8 mouse cellular contexts compared by ENCODE assay signal in genomic region chrX:74270062-74270901, GRCm38 (mm10). TPM values are rescaled to one million over a fixed set of nuclear protein-coding genes. Genes with fewer than 3 reads are reported as not detected.
DNase-seq lines count a peak whose midpoint lies in the region; ATAC-seq and TF ChIP-seq lines count a peak whose summit lies in the region.

TSS of gene Rpl10 (plus strand) at chrX:74270812.

- peaks cover 9% of the 10 kb centered on the region for H3K4me1 ChIP-seq in bone marrow macrophage, adult 2 months (ENCODE audit: control insufficient read depth, insufficient read depth, low read length)
- 0 out of 2 replicates have a peak, but pooled peaks cover 2% of the 10 kb centered on the region for H3K4me1 ChIP-seq in embryonic fibroblast, embryonic 13.5 days (ENCODE audit: control insufficient read depth, insufficient read depth, low read length)
- no peaks in the 10 kb centered on the region for H3K4me1 ChIP-seq in kidney, embryonic 14.5 days (ENCODE audit: control insufficient read depth, insufficient read depth, low read length)
- peaks cover 7% of the 10 kb centered on the region; the same call in 1 of the 2 replicates for H3K4me1 ChIP-seq in limb, embryonic 15.5 days

- peak; percentile 99 for DNase-seq in 416B (ENCODE audit: low read depth)
- peak; percentile 93 to 95 for DNase-seq in heart, adult 9 months (ENCODE audit: low spot score in 2 of 2)
- peak; percentile 85 to 87 for DNase-seq in monocyte, adult 2 months (ENCODE audit: low read depth in 1 of 2, low spot score in 2 of 2)
- peak; percentile 91 to 92 for DNase-seq in spleen, postnatal 36 days (ENCODE audit: low spot score in 2 of 2)

- peak within 1 kb of the TSS; percentile 81 for H3K9ac ChIP-seq in kidney, embryonic 14.5 days (ENCODE audit: low read depth, low read length)
- peak within 1 kb of the TSS; percentile 67 for H3K9ac ChIP-seq in limb, embryonic 15.5 days

- H3K4me3 ChIP-seq in bone marrow macrophage, adult 2 months (ENCODE audit: insufficient read depth, low read length): peak within 1 kb of the TSS; percentile 90
- H3K4me3 ChIP-seq in embryonic fibroblast, embryonic 13.5 days (ENCODE audit: insufficient read depth, low read length): peak within 1 kb of the TSS; percentile 66
- H3K4me3 ChIP-seq in kidney, embryonic 14.5 days (ENCODE audit: low read length): peak within 1 kb of the TSS; percentile 62
- H3K4me3 ChIP-seq in limb, embryonic 15.5 days: peak within 1 kb of the TSS; percentile 52

- ATAC-seq in kidney, embryonic 14.5 days (ENCODE audit: low FRiP score, low TSS enrichment): peak; percentile 92
- peak; percentile 93 for ATAC-seq in limb, embryonic 15.5 days (ENCODE audit: insufficient number of reproducible peaks, low FRiP score, low TSS enrichment, low read depth)

- TF ChIP-seq POLR2A in bone marrow macrophage, adult 2 months (IDR thresholded peaks at IDR 0.05; ENCODE audit: borderline replicate concordance, low read depth, low read length): no peak
- peak; percentile 96 for TF ChIP-seq POLR2A in embryonic fibroblast, embryonic 13.5 days (IDR thresholded peaks at IDR 0.05; ENCODE audit: low read depth, low read length)

- peaks cover 9% of the 10 kb centered on the region; the same call in 1 of the 2 replicates for H3K36me3 ChIP-seq in kidney, embryonic 14.5 days (ENCODE audit: control insufficient read depth, insufficient read depth, low read length)
- H3K36me3 ChIP-seq in limb, embryonic 15.5 days: no peaks in the 10 kb centered on the region

- no peak for TF ChIP-seq CTCF in bone marrow macrophage, adult 2 months (IDR thresholded peaks at IDR 0.05; ENCODE audit: low read depth, low read length)
- no peak for TF ChIP-seq CTCF in embryonic fibroblast, embryonic 13.5 days (IDR thresholded peaks at IDR 0.05; ENCODE audit: borderline replicate concordance, insufficient read depth, low read length)

- WGBS in kidney, embryonic 14.5 days: 25% methylated on average over 42 of the region's 42 CpGs
- WGBS in limb, embryonic 15.5 days: 23% methylated on average over 42 of the region's 42 CpGs

- no peaks in the 10 kb centered on the region for H3K27me3 ChIP-seq in kidney, embryonic 14.5 days (ENCODE audit: control insufficient read depth, insufficient read depth, low read length)
- no peaks in the 10 kb centered on the region for H3K27me3 ChIP-seq in limb, embryonic 15.5 days

- H3K27ac ChIP-seq in bone marrow macrophage, adult 2 months (ENCODE audit: insufficient read depth, low read depth, low read length): peak within 1 kb of the TSS; percentile 96
- H3K27ac ChIP-seq in embryonic fibroblast, embryonic 13.5 days (ENCODE audit: insufficient read depth, low read length): peak within 1 kb of the TSS; percentile 99
- peak within 1 kb of the TSS; percentile 91 for H3K27ac ChIP-seq in kidney, embryonic 14.5 days (ENCODE audit: low read depth, low read length)
- H3K27ac ChIP-seq in limb, embryonic 15.5 days: peak within 1 kb of the TSS; percentile 97

- H3K9me3 ChIP-seq in kidney, embryonic 14.5 days (ENCODE audit: control insufficient read depth, low read length): no peaks in the 10 kb centered on the region
- no peaks in the 10 kb centered on the region for H3K9me3 ChIP-seq in limb, embryonic 15.5 days

- H3K4me2 ChIP-seq in kidney, embryonic 14.5 days (replicated peaks; ENCODE audit: low read depth, low read length): peak within 1 kb of the TSS; percentile 46
- peak within 1 kb of the TSS; percentile 41 for H3K4me2 ChIP-seq in limb, embryonic 15.5 days

RNA-seq across cellular contexts. Expression of gene Rpl10, which starts in this region (rescaled TPM):
- polyA plus RNA-seq in bone marrow macrophage, adult 2 months (2012; ENCODE audit: insufficient read depth, insufficient read length, missing spikeins): 136 and 172 TPM in 2 replicates
- 311 and 352 TPM in 2 replicates for polyA plus RNA-seq in embryonic fibroblast, embryonic 13.5 days (2011; ENCODE audit: insufficient read length, low read depth, missing spikeins)
- polyA plus RNA-seq in kidney, embryonic 14.5 days (2014; fragmentation: Nextera tagmentation; extraction: Ambion mirVana): 941 and 1,115 TPM in 2 replicates
- polyA plus RNA-seq in limb, embryonic 15.5 days (2015; fragmentation: Nextera tagmentation; extraction: Ambion mirVana): 675 and 811 TPM in 2 replicates

Comparison
In these comparisons a context has a peak if more than half of its experiments do, and no peak if none do; other contexts are left out.
1. Peak in every context shown above with its lines: DNase-seq, ATAC-seq, H3K4me3 ChIP-seq and H3K27ac ChIP-seq.